Mouse (Mus musculus): Measurements from ENCODE around the gene Caprin1. TPM values are rescaled to one million over a fixed set of nuclear protein-coding genes. Genes with fewer than 3 reads are reported as not detected.
A peak's percentile ranks its signal among the peaks of the same experiment; 100 is the strongest.

Caprin1 gene
- polyA plus RNA-seq, 1 experiment from 2014 or later = 293 TPM

GRCm38 (mm10) chr2:103796211-103796860 is 1.1 kb downstream of the Caprin1 start:
- H3K4me2 ChIP-seq = peak overlapping the region; percentile 70
- peak; percentile 58 for ATAC-seq (ENCODE audit: insufficient number of reproducible peaks, low FRiP score)
- H3K36me3 ChIP-seq = peaks cover 18% of the 10 kb centered on the region
- H3K4me3 ChIP-seq = peak overlapping the region; percentile 95
- under 1% methylated on average over 42 of the region's 42 CpGs for WGBS
- H3K9me3 ChIP-seq (replicated peaks) = no peaks in the 10 kb centered on the region
- H3K9ac ChIP-seq = peak overlapping the region; percentile 99
- peaks cover 25% of the 10 kb centered on the region for H3K4me1 ChIP-seq (replicated peaks)
- peak overlapping the region; percentile 100 for H3K27ac ChIP-seq (ENCODE audit: poor library complexity, severe bottlenecking)
- no peaks in the 10 kb centered on the region for H3K27me3 ChIP-seq (replicated peaks)

GRCm38 (mm10) chr2:103795843-103796210 is 1.6 kb downstream of the Caprin1 start:
- peak; percentile 75 for ATAC-seq (ENCODE audit: insufficient number of reproducible peaks, low FRiP score)
- Histone ChIP-seq H3K4me2 (peak overlapping the region; percentile 70), H3K9ac (peak overlapping the region; percentile 99), H3K4me1 (replicated peaks) (peaks cover 29% of the 10 kb centered on the region), H3K27ac (ENCODE audit: poor library complexity, severe bottlenecking) (peak overlapping the region; percentile 100), H3K4me3 (peak overlapping the region; percentile 95), H3K27me3 (replicated peaks) (no peaks in the 10 kb centered on the region), H3K36me3 (peaks cover 23% of the 10 kb centered on the region), H3K9me3 (replicated peaks) (no peaks in the 10 kb centered on the region)
- 0% methylated on average over 11 of the region's 11 CpGs for WGBS

DNA sequence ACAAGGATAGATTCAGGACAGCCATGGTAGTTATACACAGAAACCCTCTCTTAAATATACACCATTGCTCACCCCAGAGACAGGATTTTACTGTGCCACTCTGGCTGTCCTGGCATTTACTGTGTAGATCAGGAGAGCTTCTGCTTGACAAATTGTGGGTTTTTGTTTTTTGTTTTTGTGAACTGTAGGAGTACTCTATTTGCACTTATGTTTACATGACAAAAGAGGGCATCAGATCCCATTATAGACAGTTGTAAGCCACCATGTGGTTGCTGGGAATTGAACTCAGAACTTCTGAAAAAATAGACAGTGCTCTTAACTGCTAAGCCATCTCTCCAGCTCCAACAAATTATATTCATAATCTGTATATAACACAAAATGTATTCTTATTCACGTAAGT is 5.4 kb downstream of the Caprin1 start:
- Histone ChIP-seq H3K9ac (no peak overlapping the region), H3K9me3 (replicated peaks) (no peaks in the 10 kb centered on the region), H3K4me2 (no peak overlapping the region), H3K4me3 (no peak overlapping the region), H3K27me3 (replicated peaks) (no peaks in the 10 kb centered on the region), H3K4me1 (replicated peaks) (peaks cover 27% of the 10 kb centered on the region), H3K27ac (ENCODE audit: poor library complexity, severe bottlenecking) (no peak overlapping the region), H3K36me3 (peaks cover 41% of the 10 kb centered on the region)
- WGBS = 93% methylated on average over 1 of the region's 1 CpGs
- no peak for ATAC-seq (ENCODE audit: insufficient number of reproducible peaks, low FRiP score)

- Histone ChIP-seq H3K4me2 (no peak overlapping the region), H3K36me3 (peaks cover 32% of the 10 kb centered on the region), H3K27me3 (replicated peaks) (no peaks in the 10 kb centered on the region), H3K4me3 (no peak overlapping the region), H3K9me3 (replicated peaks) (no peaks in the 10 kb centered on the region), H3K9ac (no peak overlapping the region), H3K4me1 (replicated peaks) (peaks cover 6% of the 10 kb centered on the region; the same call in 1 of the 2 replicates), H3K27ac (ENCODE audit: poor library complexity, severe bottlenecking) (no peak overlapping the region)
- no peak for ATAC-seq (ENCODE audit: insufficient number of reproducible peaks, low FRiP score)
- WGBS = 92% methylated on average over 1 of the region's 1 CpGs
Measured at GRCm38 (mm10) chr2:103785735-103786134, 11.7 kb downstream of the Caprin1 start.

GRCm38 (mm10) chr2:103784621-103785020 is 12.8 kb downstream of the Caprin1 start:
- Histone ChIP-seq H3K27me3 (replicated peaks) (no peaks in the 10 kb centered on the region), H3K27ac (ENCODE audit: poor library complexity, severe bottlenecking) (no peak overlapping the region), H3K4me1 (replicated peaks) (peaks cover 2% of the 10 kb centered on the region; the same call in 1 of the 2 replicates), H3K36me3 (peaks cover 30% of the 10 kb centered on the region), H3K9me3 (replicated peaks) (no peaks in the 10 kb centered on the region), H3K4me2 (no peak overlapping the region), H3K9ac (no peak overlapping the region), H3K4me3 (no peak overlapping the region)
- ATAC-seq (ENCODE audit: insufficient number of reproducible peaks, low FRiP score) = no peak
- 86% methylated on average over 4 of the region's 4 CpGs for WGBS

- no peaks in the 10 kb centered on the region for H3K27me3 ChIP-seq (replicated peaks)
- no peak overlapping the region for H3K27ac ChIP-seq (ENCODE audit: poor library complexity, severe bottlenecking)
- no peak overlapping the region for H3K4me3 ChIP-seq
- peaks cover 23% of the 10 kb centered on the region for H3K36me3 ChIP-seq
- no peak overlapping the region for H3K4me2 ChIP-seq
- no peak overlapping the region for H3K9ac ChIP-seq
- WGBS = 56% methylated on average over 1 of the region's 1 CpGs
- peaks cover 3% of the 10 kb centered on the region for H3K4me1 ChIP-seq (replicated peaks)
- H3K9me3 ChIP-seq (replicated peaks) = no peaks in the 10 kb centered on the region
- ATAC-seq (ENCODE audit: insufficient number of reproducible peaks, low FRiP score) = no peak
Measured at GRCm38 (mm10) chr2:103762492-103762891, 35.0 kb downstream of the Caprin1 start.

DNA sequence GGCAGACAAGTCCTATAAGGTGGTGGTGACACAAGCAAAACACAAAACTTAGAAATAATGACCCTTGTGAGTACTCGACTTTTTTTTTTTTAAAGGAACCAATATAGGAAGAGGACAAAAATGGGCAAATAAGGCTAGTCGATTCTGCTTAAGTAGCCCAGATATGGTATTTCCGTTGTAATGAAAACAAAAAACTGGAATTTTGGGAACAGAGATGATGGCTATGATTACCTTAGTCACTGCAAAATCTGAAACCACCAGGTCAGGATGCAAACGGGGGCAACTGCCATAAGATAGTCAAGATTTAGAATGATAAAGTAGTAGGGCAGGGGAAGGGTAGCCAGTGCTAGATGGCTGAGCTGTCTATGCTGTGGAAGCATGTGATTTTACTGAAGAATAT is 35.5 kb downstream of the Caprin1 start:
- H3K4me2 ChIP-seq = peak overlapping the region; percentile 29; the same call in 1 of the 2 replicates
- no peak overlapping the region for H3K9ac ChIP-seq
- H3K4me1 ChIP-seq (replicated peaks) = peaks cover 3% of the 10 kb centered on the region
- no peaks in the 10 kb centered on the region for H3K27me3 ChIP-seq (replicated peaks)
- peaks cover 22% of the 10 kb centered on the region for H3K36me3 ChIP-seq
- H3K27ac ChIP-seq (ENCODE audit: poor library complexity, severe bottlenecking) = no peak overlapping the region
- no peaks in the 10 kb centered on the region for H3K9me3 ChIP-seq (replicated peaks)
- WGBS = 31% methylated on average over 4 of the region's 4 CpGs
- no peak for ATAC-seq (ENCODE audit: insufficient number of reproducible peaks, low FRiP score)
- H3K4me3 ChIP-seq = no peak overlapping the region

GRCm38 (mm10) chr2:103760906-103761716 is 36.3 kb downstream of the Caprin1 start, which contains the start of gene Nat10:
Nat10 (minus strand) TSS chr2:103761270.
- Histone ChIP-seq H3K9ac (peak within 1 kb of the TSS; percentile 75), H3K4me2 (peak within 1 kb of the TSS; percentile 96), H3K36me3 (peaks cover 21% of the 10 kb centered on the region), H3K27me3 (replicated peaks) (no peaks in the 10 kb centered on the region), H3K4me3 (peak within 1 kb of the TSS; percentile 67), H3K27ac (ENCODE audit: poor library complexity, severe bottlenecking) (peak within 1 kb of the TSS; percentile 68), H3K9me3 (replicated peaks) (no peaks in the 10 kb centered on the region), H3K4me1 (replicated peaks) (peaks cover 3% of the 10 kb centered on the region)
- peak; percentile 96 for ATAC-seq (ENCODE audit: insufficient number of reproducible peaks, low FRiP score)
- WGBS = under 1% methylated on average over 47 of the region's 47 CpGs

DNA sequence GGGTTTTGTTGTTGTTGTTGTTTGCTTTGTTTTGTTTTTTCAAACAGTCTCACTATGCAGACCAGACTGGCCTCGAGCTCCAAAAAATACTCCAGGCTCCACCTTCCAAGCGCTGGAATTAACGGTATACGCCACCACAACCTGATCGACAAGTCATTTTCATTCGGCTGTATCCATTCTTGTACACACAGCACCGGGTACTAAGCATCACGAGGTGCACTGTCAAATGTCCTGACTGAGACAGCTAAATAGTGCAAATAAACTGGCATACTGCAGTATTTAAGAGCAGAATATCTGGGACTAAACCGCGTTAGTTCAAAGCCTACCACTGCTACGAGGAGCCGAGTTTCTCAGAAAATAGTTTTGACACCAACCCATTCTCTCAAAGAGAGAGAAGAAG is 37.0 kb downstream of the Caprin1 start:
- Histone ChIP-seq H3K4me3 (peak overlapping the region; percentile 67), H3K4me1 (replicated peaks) (peaks cover 3% of the 10 kb centered on the region), H3K4me2 (peak overlapping the region; percentile 96), H3K9ac (peak overlapping the region; percentile 75), H3K36me3 (peaks cover 20% of the 10 kb centered on the region; the same call in 1 of the 2 replicates), H3K9me3 (replicated peaks) (no peaks in the 10 kb centered on the region), H3K27me3 (replicated peaks) (no peaks in the 10 kb centered on the region), H3K27ac (ENCODE audit: poor library complexity, severe bottlenecking) (peak overlapping the region; percentile 68)
- ATAC-seq (ENCODE audit: insufficient number of reproducible peaks, low FRiP score) = peak; percentile 4; the same call in 1 of the 2 replicates
- WGBS = under 1% methylated on average over 12 of the region's 12 CpGs

- H3K27me3 ChIP-seq (replicated peaks) = no peaks in the 10 kb centered on the region
- H3K9ac ChIP-seq = no peak overlapping the region
- ATAC-seq (ENCODE audit: insufficient number of reproducible peaks, low FRiP score) = no peak
- no peaks in the 10 kb centered on the region for H3K9me3 ChIP-seq (replicated peaks)
- no peak overlapping the region for H3K4me3 ChIP-seq
- no peak overlapping the region for H3K27ac ChIP-seq (ENCODE audit: poor library complexity, severe bottlenecking)
- H3K4me2 ChIP-seq = no peak overlapping the region
- 76% methylated on average over 9 of the region's 9 CpGs for WGBS
- peaks cover 3% of the 10 kb centered on the region for H3K4me1 ChIP-seq (replicated peaks)
- H3K36me3 ChIP-seq = peaks cover 49% of the 10 kb centered on the region
Measured at GRCm38 (mm10) chr2:103755458-103756085, 41.9 kb downstream of the Caprin1 start.

- 81% methylated on average over 3 of the region's 3 CpGs for WGBS
- Histone ChIP-seq H3K27ac (ENCODE audit: poor library complexity, severe bottlenecking) (no peak overlapping the region), H3K4me1 (replicated peaks) (no peaks in the 10 kb centered on the region), H3K9ac (no peak overlapping the region), H3K4me3 (no peak overlapping the region), H3K9me3 (replicated peaks) (no peaks in the 10 kb centered on the region), H3K27me3 (replicated peaks) (no peaks in the 10 kb centered on the region), H3K36me3 (peaks cover 59% of the 10 kb centered on the region), H3K4me2 (no peak overlapping the region)
- ATAC-seq (ENCODE audit: insufficient number of reproducible peaks, low FRiP score) = no peak
Measured at GRCm38 (mm10) chr2:103754614-103755013, 42.8 kb downstream of the Caprin1 start.
